25 mouse cellular contexts compared by ENCODE assay signal in genomic region chr1:88237311-88237710, GRCm38 (mm10). TPM values are rescaled to one million over a fixed set of nuclear protein-coding genes. Genes with fewer than 3 reads are reported as not detected.
DNase-seq lines count a peak whose midpoint lies in the region; ATAC-seq and TF ChIP-seq lines count a peak whose summit lies in the region.
"Had no signal": no experiment of that assay in that cellular context is flagged by ENCODE, and none has a peak within 500 bp of the region (broad histone marks: within the 10 kb centered on the region; RNA-seq: fewer than 3 reads in every experiment).

No protein-coding gene starts in this region.

- 77% methylated on average over 5 of the region's 5 CpGs for WGBS in intestine, embryonic 14.5 days
- 73% methylated on average over 5 of the region's 5 CpGs for WGBS in intestine, embryonic 16.5 days
- WGBS in lung, adult 2 months, result 69% methylated on average over 5 of the region's 5 CpGs
- 68% methylated on average over 5 of the region's 5 CpGs for whole genome bisulfite sequencing in intestine, embryonic 15.5 days
- 71% methylated on average over 5 of the region's 5 CpGs for WGBS in stomach, postnatal 0 days

- H3K4me1 ChIP-seq in intestine, embryonic 14.5 days (replicated peaks; ENCODE audit: control insufficient read depth, insufficient read depth, low read length), result no peaks in the 10 kb centered on the region
- no peaks in the 10 kb centered on the region for H3K4me1 ChIP-seq in intestine, embryonic 16.5 days (ENCODE audit: control insufficient read depth, insufficient read depth, low read length)
- no peaks in the 10 kb centered on the region for H3K4me1 ChIP-seq in lung, adult 2 months (ENCODE audit: control insufficient read depth, insufficient read depth, low read length)
- no peaks in the 10 kb centered on the region for H3K4me1 ChIP-seq in intestine, embryonic 15.5 days (replicated peaks)
- no peaks in the 10 kb centered on the region for H3K4me1 ChIP-seq in stomach, postnatal 0 days (replicated peaks; ENCODE audit: control insufficient read depth, insufficient read depth)
- H3K4me1 ChIP-seq: embryonic facial prominence, embryonic 10.5 days; forebrain, embryonic 13.5 days; heart, embryonic 13.5 days had no signal

- no peak for TF ChIP-seq CTCF in lung, adult 2 months (IDR thresholded peaks at IDR 0.05; ENCODE audit: insufficient read depth, low read length)
- no peak for TF ChIP-seq CTCF in stomach, postnatal 0 days (IDR thresholded peaks at IDR 0.05; ENCODE audit: low read depth)

- no peak for TF ChIP-seq POLR2A in lung, adult 2 months (IDR thresholded peaks at IDR 0.05; ENCODE audit: borderline replicate concordance, extremely low read depth, low read depth, low read length)

- H3K9me3 ChIP-seq in intestine, embryonic 14.5 days (ENCODE audit: control insufficient read depth, low read length), result peaks cover 83% of the 10 kb centered on the region
- peaks cover 64% of the 10 kb centered on the region for H3K9me3 ChIP-seq in intestine, embryonic 16.5 days (ENCODE audit: control insufficient read depth, low read length)
- H3K9me3 ChIP-seq in intestine, embryonic 15.5 days, result peaks cover 44% of the 10 kb centered on the region
- peaks cover 70% of the 10 kb centered on the region for H3K9me3 ChIP-seq in stomach, postnatal 0 days (ENCODE audit: control insufficient read depth, low read length)

- no peak overlapping the region for H3K9ac ChIP-seq in intestine, embryonic 14.5 days (ENCODE audit: low read length)
- no peak overlapping the region for H3K9ac ChIP-seq in intestine, embryonic 16.5 days (ENCODE audit: low read depth, low read length)
- no peak overlapping the region for H3K9ac ChIP-seq in intestine, embryonic 15.5 days
- H3K9ac ChIP-seq in stomach, postnatal 0 days (ENCODE audit: low read length), result no peak overlapping the region
- H3K9ac ChIP-seq: forebrain, embryonic 13.5 days; forebrain, postnatal 0 days; heart, embryonic 13.5 days had no signal

- no peak overlapping the region for H3K4me2 ChIP-seq in intestine, embryonic 14.5 days (ENCODE audit: low read length)
- H3K4me2 ChIP-seq in intestine, embryonic 16.5 days (ENCODE audit: low read depth, low read length), result no peak overlapping the region
- no peak overlapping the region for H3K4me2 ChIP-seq in intestine, embryonic 15.5 days (replicated peaks)
- no peak overlapping the region for H3K4me2 ChIP-seq in stomach, postnatal 0 days (replicated peaks; ENCODE audit: low read depth)
- H3K4me2 ChIP-seq: forebrain, embryonic 13.5 days; heart, embryonic 13.5 days had no signal

- H3K27ac ChIP-seq in intestine, embryonic 14.5 days (ENCODE audit: low read depth), result no peak overlapping the region
- H3K27ac ChIP-seq in intestine, embryonic 16.5 days (ENCODE audit: low read length), result no peak overlapping the region
- H3K27ac ChIP-seq in intestine, embryonic 15.5 days, result no peak overlapping the region
- H3K27ac ChIP-seq in stomach, postnatal 0 days (replicated peaks), result no peak overlapping the region
- H3K27ac ChIP-seq: embryonic facial prominence, embryonic 10.5 days; forebrain, embryonic 13.5 days; heart, embryonic 13.5 days had no signal

- no peak overlapping the region for H3K4me3 ChIP-seq in intestine, embryonic 14.5 days (ENCODE audit: low read depth, low read length)
- no peak overlapping the region for H3K4me3 ChIP-seq in intestine, embryonic 16.5 days (ENCODE audit: low read length)
- H3K4me3 ChIP-seq in lung, adult 2 months (replicated peaks; ENCODE audit: extremely low read depth, low read depth, low read length), result no peak overlapping the region
- H3K4me3 ChIP-seq in intestine, embryonic 15.5 days (replicated peaks), result no peak overlapping the region
- H3K4me3 ChIP-seq in stomach, postnatal 0 days (ENCODE audit: low read depth, low read length), result no peak overlapping the region
- H3K4me3 ChIP-seq: embryonic facial prominence, embryonic 10.5 days; forebrain, embryonic 13.5 days; heart, embryonic 13.5 days had no signal

- no peak for TF ChIP-seq EP300 in stomach, postnatal 0 days (optimal IDR thresholded peaks at IDR 0.05)

- no peak for DNase-seq in intestine, embryonic 14.5 days (ENCODE audit: low spot score)
- peak; percentile 52 for DNase-seq in lung, postnatal 10 days
- DNase-seq in lung, adult 2 months, result no peak
- no peak for DNase-seq in stomach, postnatal 0 days (ENCODE audit: low spot score)
- DNase-seq in embryo, embryonic 10 days (ENCODE audit: low spot score), result no peak
- no peak for DNase-seq in layer of hippocampus, adult 8-10 months (ENCODE audit: low spot score in 2 of 2)
- DNase-seq: adrenal gland, postnatal 14 days; cerebellum, adult 18-20 months; cerebellum, adult 9-11 months; cerebellum, postnatal 36 days; forebrain, postnatal 0 days; heart, adult 11 months; heart, postnatal 36 days had no signal

- H3K27me3 ChIP-seq in intestine, embryonic 14.5 days (replicated peaks; ENCODE audit: control insufficient read depth, insufficient read depth, low read length), result no peaks in the 10 kb centered on the region
- no peaks in the 10 kb centered on the region for H3K27me3 ChIP-seq in intestine, embryonic 16.5 days (replicated peaks; ENCODE audit: control insufficient read depth, insufficient read depth, low read length)
- H3K27me3 ChIP-seq in intestine, embryonic 15.5 days (replicated peaks), result no peaks in the 10 kb centered on the region
- H3K27me3 ChIP-seq in stomach, postnatal 0 days (ENCODE audit: control insufficient read depth, insufficient read depth, low read length), result no peaks in the 10 kb centered on the region; the same call in 1 of the 2 replicates
- H3K27me3 ChIP-seq: forebrain, embryonic 13.5 days; heart, embryonic 13.5 days; Patski had no signal

- peak; percentile 4; the same call in 1 of the 2 replicates for ATAC-seq in intestine, embryonic 14.5 days (replicated peaks; ENCODE audit: low FRiP score, low TSS enrichment, low read depth)
- no peak for ATAC-seq in intestine, embryonic 16.5 days
- ATAC-seq in intestine, embryonic 15.5 days, result peak; percentile 10; the same call in 1 of the 2 replicates
- peak; percentile 33 for ATAC-seq in stomach, postnatal 0 days (ENCODE audit: low FRiP score, low TSS enrichment)
- ATAC-seq: activated CD4-positive, CD25-positive, alpha-beta regulatory T cell, adult 4 months; forebrain, embryonic 13.5 days; forebrain, postnatal 0 days; Patski had no signal

- H3K36me3 ChIP-seq in intestine, embryonic 14.5 days (ENCODE audit: control insufficient read depth, insufficient read depth, low read length), result no peaks in the 10 kb centered on the region
- no peaks in the 10 kb centered on the region for H3K36me3 ChIP-seq in intestine, embryonic 16.5 days (ENCODE audit: control insufficient read depth, insufficient read depth, low read length)
- no peaks in the 10 kb centered on the region for H3K36me3 ChIP-seq in intestine, embryonic 15.5 days
- no peaks in the 10 kb centered on the region for H3K36me3 ChIP-seq in stomach, postnatal 0 days (ENCODE audit: control insufficient read depth, insufficient read depth, low read length)
- H3K36me3 ChIP-seq: embryonic facial prominence, embryonic 10.5 days; heart, embryonic 13.5 days had no signal

RNA-seq across cellular contexts. Expression of gene Mroh2a, which starts 10.5 kb away (rescaled TPM):
- polyA plus RNA-seq in intestine, embryonic 14.5 days (2014; fragmentation: Nextera tagmentation; extraction: Ambion mirVana), result 1.1 and 2.8 TPM in 2 replicates
- 0.76 and 0.88 TPM in 2 replicates for polyA plus RNA-seq in intestine, embryonic 16.5 days (2015; fragmentation: Nextera tagmentation; extraction: Ambion mirVana)
- polyA plus RNA-seq in lung, adult 2 months (2012; rRNA removed), result 0.17 and 0.20 TPM in 2 replicates
- 0.88 and 1.0 TPM in 2 replicates for polyA plus RNA-seq in intestine, embryonic 15.5 days (2015; fragmentation: Nextera tagmentation; extraction: Ambion mirVana)
- polyA plus RNA-seq in stomach, postnatal 0 days (2015; fragmentation: Nextera tagmentation; extraction: Ambion mirVana), result 0.54 and 0.84 TPM in 2 replicates
- under 1 TPM in 2 of 4 experiments, not detected in 2; 0.06 to 0.16 TPM for total RNA-seq in layer of hippocampus, adult 8-10 months (2022)
- total RNA-seq: forebrain, postnatal 0 days; gastrocnemius, adult 8-10 months; gastrocnemius, postnatal 36 days; heart, postnatal 36 days had no signal

RNA-seq across cellular contexts. Expression of gene Ugt1a1, which starts 25.6 kb away (rescaled TPM):
- polyA plus RNA-seq in intestine, embryonic 14.5 days (2014; fragmentation: Nextera tagmentation; extraction: Ambion mirVana), result 1.9 and 3.3 TPM in 2 replicates
- polyA plus RNA-seq in intestine, embryonic 16.5 days (2015; fragmentation: Nextera tagmentation; extraction: Ambion mirVana), result 55.9 and 79.1 TPM in 2 replicates
- 0.11 and 1.3 TPM in 2 replicates for polyA plus RNA-seq in lung, adult 2 months (2012; rRNA removed)
- polyA plus RNA-seq in intestine, embryonic 15.5 days (2015; fragmentation: Nextera tagmentation; extraction: Ambion mirVana), result 29.2 and 30.1 TPM in 2 replicates
- polyA plus RNA-seq in stomach, postnatal 0 days (2015; fragmentation: Nextera tagmentation; extraction: Ambion mirVana), result 23.6 and 24.8 TPM in 2 replicates
- not detected for total RNA-seq in layer of hippocampus, adult 8-10 months (2022)
- total RNA-seq: gastrocnemius, postnatal 36 days; heart, postnatal 36 days had no signal
- polyA plus RNA-seq: activated CD4-positive, CD25-positive, alpha-beta regulatory T cell, adult 4 months; C2C12; embryonic facial prominence, embryonic 10.5 days; forebrain, embryonic 13.5 days; forebrain, postnatal 0 days; heart, embryonic 13.5 days; hindbrain, embryonic 11.5 days had no signal

RNA-seq across cellular contexts. Expression of gene Dnajb3, which starts 31.7 kb away (rescaled TPM):
- polyA plus RNA-seq in intestine, embryonic 14.5 days (2014; fragmentation: Nextera tagmentation; extraction: Ambion mirVana), result 8.0 and 9.8 TPM in 2 replicates
- polyA plus RNA-seq in intestine, embryonic 16.5 days (2015; fragmentation: Nextera tagmentation; extraction: Ambion mirVana), result 5.7 and 8.0 TPM in 2 replicates
- polyA plus RNA-seq in lung, adult 2 months (2012; rRNA removed), result 1.3 and 1.8 TPM in 2 replicates
- polyA plus RNA-seq in intestine, embryonic 15.5 days (2015; fragmentation: Nextera tagmentation; extraction: Ambion mirVana), result 6.1 and 8.3 TPM in 2 replicates
- polyA plus RNA-seq in stomach, postnatal 0 days (2015; fragmentation: Nextera tagmentation; extraction: Ambion mirVana), result 7.2 and 8.2 TPM in 2 replicates
- total RNA-seq in layer of hippocampus, adult 8-10 months (2022), result 1 to 10 TPM; 1.7 to 3.7 (median 2.6) TPM
- total RNA-seq: gastrocnemius, adult 8-10 months; gastrocnemius, postnatal 36 days had no signal
- polyA plus RNA-seq: C2C12, Patski had no signal

RNA-seq across cellular contexts. Expression of gene Ugt1a2, which starts 36.9 kb away (rescaled TPM):
- polyA plus RNA-seq in intestine, embryonic 14.5 days (2014; fragmentation: Nextera tagmentation; extraction: Ambion mirVana), result 0.08 and 0.16 TPM in 2 replicates
- 0.37 TPM in 1 of 2 replicates, not detected in the other for polyA plus RNA-seq in intestine, embryonic 16.5 days (2015; fragmentation: Nextera tagmentation; extraction: Ambion mirVana)
- polyA plus RNA-seq in lung, adult 2 months (2012; rRNA removed), result 0.11 and 0.12 TPM in 2 replicates
- 0.14 and 0.18 TPM in 2 replicates for polyA plus RNA-seq in intestine, embryonic 15.5 days (2015; fragmentation: Nextera tagmentation; extraction: Ambion mirVana)
- 0.12 TPM in 1 of 2 replicates, not detected in the other for polyA plus RNA-seq in stomach, postnatal 0 days (2015; fragmentation: Nextera tagmentation; extraction: Ambion mirVana)
- total RNA-seq in layer of hippocampus, adult 8-10 months (2022), result under 1 TPM in 1 of 4 experiments, not detected in 3; 0.53 TPM
- total RNA-seq: forebrain, postnatal 0 days; gastrocnemius, postnatal 36 days had no signal
- polyA plus RNA-seq: activated CD4-positive, CD25-positive, alpha-beta regulatory T cell, adult 4 months; C2C12; embryonic facial prominence, embryonic 10.5 days; forebrain, embryonic 13.5 days; forebrain, postnatal 0 days; heart, embryonic 13.5 days; heart, postnatal 0 days; hindbrain, embryonic 11.5 days had no signal

RNA-seq across cellular contexts. Expression of gene Hjurp, which starts 40.1 kb away (rescaled TPM):
- 182 and 203 TPM in 2 replicates for polyA plus RNA-seq in intestine, embryonic 14.5 days (2014; fragmentation: Nextera tagmentation; extraction: Ambion mirVana)
- 135 and 141 TPM in 2 replicates for polyA plus RNA-seq in intestine, embryonic 16.5 days (2015; fragmentation: Nextera tagmentation; extraction: Ambion mirVana)
- 29.4 and 32.1 TPM in 2 replicates for polyA plus RNA-seq in lung, adult 2 months (2012; rRNA removed)
- polyA plus RNA-seq in intestine, embryonic 15.5 days (2015; fragmentation: Nextera tagmentation; extraction: Ambion mirVana), result 158 and 160 TPM in 2 replicates
- 30.0 and 34.1 TPM in 2 replicates for polyA plus RNA-seq in stomach, postnatal 0 days (2015; fragmentation: Nextera tagmentation; extraction: Ambion mirVana)
- total RNA-seq in layer of hippocampus, adult 8-10 months (2022), result 10 to 100 TPM; 34.5 to 51.6 (median 42.5) TPM
